Mouse (Mus musculus): Measurements from ENCODE around the gene Mast4.

Gene Mast4

GRCm38 (mm10) chr13:102695121-102695905 is 639.0 kb downstream of the Mast4 start:
- no peak for DNase-seq (ENCODE audit: low spot score in 2 of 2)

GRCm38 (mm10) chr13:102694154-102694553 is 640.1 kb downstream of the Mast4 start:
- no peak for DNase-seq (ENCODE audit: low spot score in 2 of 2)

DNA sequence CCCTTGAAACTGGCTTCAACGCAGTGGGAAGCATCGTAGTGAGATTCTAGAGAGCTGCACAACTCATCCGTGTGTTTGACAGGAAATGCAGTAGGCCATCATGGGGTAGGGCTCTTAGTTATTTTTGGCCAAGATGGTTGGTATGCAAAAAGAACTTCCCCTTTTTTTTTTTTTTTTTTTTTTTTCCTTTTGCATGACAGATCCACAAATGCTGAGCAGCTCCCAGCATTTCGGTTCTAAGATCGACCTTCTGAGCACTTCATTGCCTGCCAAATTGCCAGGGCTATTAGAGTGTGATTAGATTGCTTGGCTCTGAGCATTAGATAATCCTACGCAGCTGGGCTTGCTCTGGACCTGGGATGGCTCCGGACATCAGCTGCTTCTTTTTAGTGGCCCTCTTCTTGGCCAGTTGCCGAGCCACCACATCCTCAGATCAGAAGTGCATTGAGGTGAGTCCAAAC is 640.9 kb downstream of the Mast4 start, which contains the start of gene Cd180:
TSS of gene Cd180 (plus strand) at position 218 of the 461 bp plus-strand sequence.
- DNase-seq (ENCODE audit: low spot score in 2 of 2) = no peak

DNA sequence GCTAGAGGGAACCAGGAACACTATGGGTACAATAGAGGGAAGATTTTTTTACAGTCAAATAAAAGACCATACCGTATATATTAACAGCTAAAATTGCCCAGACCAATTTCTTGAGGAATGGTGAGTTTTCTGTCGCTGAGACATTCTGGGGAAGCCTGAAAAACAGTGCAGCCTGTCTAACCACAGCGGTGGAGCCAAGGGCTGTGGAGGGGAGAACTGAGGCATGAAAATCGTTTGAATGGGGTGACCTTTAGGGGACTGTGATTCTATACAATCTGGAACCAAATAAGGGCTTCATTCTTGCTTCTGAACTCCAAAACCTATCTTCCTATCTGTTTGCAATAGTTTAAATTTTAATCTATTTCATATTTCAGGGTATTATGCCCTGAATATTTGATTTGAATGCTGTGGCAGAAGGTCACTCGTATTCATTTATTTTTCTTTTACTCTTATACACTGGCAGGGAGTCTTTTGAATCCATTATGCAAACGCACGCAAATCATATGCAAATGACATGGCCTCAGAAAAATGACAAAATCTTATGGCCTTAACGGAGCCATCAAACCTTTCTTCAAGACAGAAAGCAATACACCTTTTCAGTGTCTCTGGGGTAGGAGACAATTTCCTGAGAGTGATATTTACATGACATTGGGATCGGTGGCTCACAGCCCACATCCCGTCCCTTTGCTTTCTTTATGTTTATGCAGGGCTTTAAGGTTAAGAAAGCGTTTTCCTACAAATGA is 642.7 kb downstream of the Mast4 start:
- no peak for DNase-seq (ENCODE audit: low spot score in 2 of 2)

DNA sequence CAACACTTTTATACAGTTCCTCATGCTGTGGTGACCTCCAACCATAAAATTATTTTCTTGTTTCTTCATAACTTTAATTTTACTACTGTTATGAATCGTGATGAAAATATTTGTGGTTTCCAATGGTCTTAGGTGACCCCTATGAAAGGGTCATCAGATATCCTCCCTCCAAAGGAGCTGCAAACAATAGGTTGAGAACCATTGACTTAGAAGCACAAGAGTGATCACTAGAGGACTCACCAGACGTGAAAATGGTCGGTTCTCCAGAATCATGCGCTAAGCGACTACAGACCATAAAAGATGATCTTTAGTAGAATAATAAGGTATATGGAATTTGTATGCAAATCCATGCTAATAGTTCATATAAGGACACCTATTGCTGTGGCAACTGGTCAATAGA is 644.1 kb downstream of the Mast4 start:
- no peak for DNase-seq (ENCODE audit: low spot score in 2 of 2)

DNA sequence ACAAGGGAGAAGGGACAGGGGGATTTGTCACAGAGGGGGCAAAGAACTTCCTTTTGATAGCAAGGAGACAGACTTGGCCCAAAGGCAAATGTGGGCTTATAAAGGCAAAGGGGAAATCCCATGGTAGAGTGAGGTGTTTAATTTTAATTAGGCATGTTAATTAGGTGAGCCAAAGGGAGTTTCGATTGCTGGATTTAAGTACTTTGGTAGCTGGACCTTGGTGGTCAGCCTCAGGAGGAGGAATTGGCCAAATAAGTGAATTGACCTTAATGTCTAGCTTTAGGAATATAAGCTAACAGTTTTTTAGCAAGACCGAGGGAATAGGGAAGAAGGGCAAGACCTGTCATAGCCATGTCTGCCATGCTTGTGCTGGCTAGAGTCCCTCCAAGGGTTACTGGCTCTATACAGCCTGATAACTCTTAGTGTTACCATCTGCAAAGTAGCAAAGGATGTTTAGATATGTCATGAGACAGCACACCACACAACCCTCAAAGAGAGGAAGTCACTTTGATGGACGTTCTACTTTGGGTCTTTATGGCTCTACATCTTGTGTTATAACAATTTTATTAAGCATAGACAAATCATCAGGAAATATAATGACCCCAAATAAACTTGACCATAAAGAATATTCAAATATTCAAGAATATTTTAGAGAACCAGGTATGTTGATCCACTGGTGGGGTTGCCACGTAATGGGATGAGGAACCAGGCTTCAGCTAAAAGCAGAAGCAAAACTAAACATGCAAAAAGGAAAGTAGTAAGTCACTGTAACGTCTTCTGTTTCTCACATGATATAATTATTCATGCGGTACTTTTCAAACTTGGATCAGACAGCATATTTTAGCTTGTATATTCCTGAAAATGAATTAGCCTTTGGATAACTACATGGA is 644.9 kb downstream of the Mast4 start:
- DNase-seq (ENCODE audit: low spot score in 2 of 2) = no peak

DNA sequence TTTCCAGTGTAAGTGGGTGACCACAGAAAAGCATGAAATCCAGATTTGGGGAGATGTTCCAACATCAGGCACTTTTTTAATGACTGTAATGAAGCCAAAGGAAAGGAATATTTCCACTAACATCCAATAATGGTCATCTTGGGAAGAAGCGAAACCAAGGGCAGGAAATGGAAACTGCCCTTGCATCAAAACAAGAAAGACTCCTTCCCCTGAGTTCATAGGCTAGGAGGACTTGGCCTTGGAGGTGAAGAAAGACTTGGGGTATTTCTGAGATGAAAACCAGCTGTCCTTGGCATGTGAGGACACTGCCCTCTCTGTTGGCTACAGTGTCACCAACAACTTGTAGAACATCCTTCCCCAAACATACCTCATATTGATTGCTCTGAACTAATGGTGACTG is 646.2 kb downstream of the Mast4 start:
- DNase-seq (ENCODE audit: low spot score in 2 of 2) = no peak

DNA sequence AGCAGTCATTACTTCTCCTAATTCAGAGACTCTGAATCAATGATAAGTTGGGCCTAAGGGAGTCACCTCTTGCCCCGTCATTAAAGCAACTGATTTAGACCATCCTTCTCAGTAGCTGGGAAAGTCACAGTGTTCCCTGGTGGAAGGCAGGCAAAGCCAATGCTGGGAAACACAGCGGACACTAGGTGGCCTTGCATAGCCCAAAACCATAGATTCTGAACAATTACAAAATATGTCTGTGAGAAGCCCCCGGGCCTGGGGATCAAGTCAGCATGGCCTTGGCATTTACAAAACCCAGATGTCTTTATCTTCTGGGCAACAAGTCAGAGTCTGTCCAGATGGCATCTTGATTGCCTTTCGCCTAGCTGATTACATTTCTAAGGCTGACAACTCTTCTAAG is 649.4 kb downstream of the Mast4 start:
- no peak for DNase-seq (ENCODE audit: low spot score in 2 of 2)

Data from frontal cortex, postnatal 14 days (tissue).